Mouse (Mus musculus): ENCODE results near the gene Txnrd2. TPM values are rescaled to one million over a fixed set of nuclear protein-coding genes. Genes with fewer than 3 reads are reported as not detected.

The Txnrd2 gene
- 10 to 100 TPM; 13.4 to 14.4 TPM for total RNA-seq (2021)
- long read RNA-seq, experiment 1, partial matches to known transcripts, result 6 of 39 reads
- long read RNA-seq, experiment 1, other reads (novel, unspliced or antisense), result 31 of 39 reads
- long read RNA-seq, experiment 2, transcript Txnrd2-206 (4 exons, 532 nt), result major isoform, 5 of 33 reads
- long read RNA-seq, experiment 2, partial matches to known transcripts, result 9 of 33 reads
- long read RNA-seq, experiment 2, other reads (novel, unspliced or antisense), result 19 of 33 reads

GRCm38 (mm10) chr16:18426215-18426791 lies at the start of gene Txnrd2:
TSS of gene Txnrd2 (plus strand) at chr16:18426384.
- intact Hi-C loops (cut with DNase I; ENCODE audit: low total_unique reads), result no loop called here
- DNase-seq, result peak; percentile 79

GRCm38 (mm10) chr16:18377203-18377602 lies 49.0 kb upstream of the Txnrd2 start:
- DNase-seq, result no peak
- intact Hi-C loops (cut with DNase I; ENCODE audit: low total_unique reads), result no loop called here

- intact Hi-C loops (cut with DNase I; ENCODE audit: low total_unique reads), result no loop called here
- no peak for DNase-seq
Measured at GRCm38 (mm10) chr16:18378489-18378888, 47.7 kb upstream of the Txnrd2 start.

- no peak for DNase-seq
- intact Hi-C loops (cut with DNase I; ENCODE audit: low total_unique reads), result no loop called here
Measured at GRCm38 (mm10) chr16:18379338-18380001, 46.7 kb upstream of the Txnrd2 start.

- intact Hi-C loops (cut with DNase I; ENCODE audit: low total_unique reads), result no loop called here
- no peak for DNase-seq
Measured at GRCm38 (mm10) chr16:18380495-18381063, 45.6 kb upstream of the Txnrd2 start.

GRCm38 (mm10) chr16:18381621-18382258 lies 44.4 kb upstream of the Txnrd2 start:
- intact Hi-C loops (cut with DNase I; ENCODE audit: low total_unique reads), result no loop called here
- no peak for DNase-seq

- no peak for DNase-seq
- intact Hi-C loops (cut with DNase I; ENCODE audit: low total_unique reads), result no loop called here
Measured at GRCm38 (mm10) chr16:18383045-18383726, 43.0 kb upstream of the Txnrd2 start.

GRCm38 (mm10) chr16:18383756-18384155 lies 42.4 kb upstream of the Txnrd2 start:
- no peak for DNase-seq
- intact Hi-C loops (cut with DNase I; ENCODE audit: low total_unique reads), result no loop called here

GRCm38 (mm10) chr16:18384211-18384610 lies 42.0 kb upstream of the Txnrd2 start:
- DNase-seq, result no peak
- intact Hi-C loops (cut with DNase I; ENCODE audit: low total_unique reads), result no loop called here

- intact Hi-C loops (cut with DNase I; ENCODE audit: low total_unique reads), result no loop called here
- DNase-seq, result no peak
Measured at GRCm38 (mm10) chr16:18384659-18385058, 41.5 kb upstream of the Txnrd2 start.

GRCm38 (mm10) chr16:18385411-18385810 lies 40.8 kb upstream of the Txnrd2 start:
- intact Hi-C loops (cut with DNase I; ENCODE audit: low total_unique reads), result no loop called here
- DNase-seq, result no peak

GRCm38 (mm10) chr16:18386451-18386850 lies 39.7 kb upstream of the Txnrd2 start:
- intact Hi-C loops (cut with DNase I; ENCODE audit: low total_unique reads), result no loop called here
- DNase-seq, result peak; percentile 74

GRCm38 (mm10) chr16:18386972-18387371 lies 39.2 kb upstream of the Txnrd2 start:
- no peak for DNase-seq
- intact Hi-C loops (cut with DNase I; ENCODE audit: low total_unique reads), result no loop called here

- intact Hi-C loops (cut with DNase I; ENCODE audit: low total_unique reads), result no loop called here
- DNase-seq, result no peak
Measured at GRCm38 (mm10) chr16:18387704-18388582, 38.2 kb upstream of the Txnrd2 start.

GRCm38 (mm10) chr16:18388583-18389435 lies 37.4 kb upstream of the Txnrd2 start:
- intact Hi-C loops (cut with DNase I; ENCODE audit: low total_unique reads), result no loop called here
- DNase-seq, result no peak

GRCm38 (mm10) chr16:18390399-18390798 lies 35.8 kb upstream of the Txnrd2 start:
- intact Hi-C loops (cut with DNase I; ENCODE audit: low total_unique reads), result no loop called here
- DNase-seq, result no peak

- intact Hi-C loops (cut with DNase I; ENCODE audit: low total_unique reads), result no loop called here
- DNase-seq, result no peak
Measured at GRCm38 (mm10) chr16:18391127-18391526, 35.1 kb upstream of the Txnrd2 start.

GRCm38 (mm10) chr16:18391728-18392127 lies 34.5 kb upstream of the Txnrd2 start:
- intact Hi-C loops (cut with DNase I; ENCODE audit: low total_unique reads), result no loop called here
- no peak for DNase-seq

All from gastrocnemius, postnatal 14 days (tissue).